Mouse (Mus musculus) neural tube, embryonic 11.5 days (tissue): ENCODE measurements around the gene Ubl5. TPM values are rescaled to one million over a fixed set of nuclear protein-coding genes. Genes with fewer than 3 reads are reported as not detected.
"Not testable (repeated sequence)": the region's sequence is repeated elsewhere in the genome, so short reads cannot be mapped to it uniquely, and the experiment has no call there.

Source experiments
- ATAC-seq: fragments of 200-750 bp; cut with Nextera tagmentation; 2 replicates; pipeline ENCODE4 v1.8.0; 2017; ENCODE audit warnings: moderate number of reproducible peaks, mild to moderate bottlenecking, moderate TSS enrichment, moderate library complexity; ENCODE audit not compliant: insufficient read depth, low FRiP score, low TSS enrichment
- DNase-seq: peaks from one replicate; pipeline ENCODE4 v3.0.0-alpha.2; 2015; ENCODE audit warnings: low spot score
- H3K27ac ChIP-seq: fragments of 300-500 bp; sonication (generic); 2 replicates; pipeline ENCODE4 v1.5.1; 2014; ENCODE audit warnings: low read depth, mild to moderate bottlenecking, low read length
- H3K27me3 ChIP-seq: fragments of 300-500 bp; sonication (generic); 2 replicates; pipeline ENCODE4 v1.6.1; 2014; ENCODE audit warnings: mild to moderate bottlenecking, low read length, mixed read lengths; ENCODE audit not compliant: control insufficient read depth, insufficient read depth
- H3K36me3 ChIP-seq: fragments of 300-500 bp; sonication (generic); 2 replicates; pipeline ENCODE4 v1.6.1; 2014; ENCODE audit warnings: mild to moderate bottlenecking, low read length, moderate library complexity, mixed read lengths; ENCODE audit not compliant: control insufficient read depth, insufficient read depth
- H3K4me1 ChIP-seq: fragments of 300-500 bp; sonication (generic); 2 replicates; pipeline ENCODE4 v1.6.1; 2014; ENCODE audit warnings: low read length, mixed read lengths; ENCODE audit not compliant: control insufficient read depth, insufficient read depth
- H3K4me2 ChIP-seq: fragments of 300-500 bp; sonication (generic); 2 replicates; pipeline ENCODE4 v1.6.1; 2014; ENCODE audit warnings: low read depth, mild to moderate bottlenecking, moderate library complexity
- H3K4me3 ChIP-seq: fragments of 300-500 bp; sonication (generic); 2 replicates; pipeline ENCODE4 v1.5.1; 2014; ENCODE audit warnings: low read depth, low read length
- H3K9ac ChIP-seq: fragments of 300-500 bp; sonication (generic); 2 replicates; pipeline ENCODE4 v1.6.1; 2014; ENCODE audit warnings: mild to moderate bottlenecking, low read length
- H3K9me3 ChIP-seq: fragments of 300-500 bp; sonication (generic); 2 replicates; pipeline ENCODE4 v1.6.1; 2016; ENCODE audit warnings: low read length; ENCODE audit not compliant: control insufficient read depth
- WGBS: fragments of 180-500 bp; shearing (Covaris S2); extraction: QIAGEN DNeasy Blood & Tissue Kit; methylation state at CpG from one replicate; pipeline ENCODE4 v1.1.7; 2014; 5-methylcytosine and 5-hydroxymethylcytosine counted together
- polyA plus RNA-seq: library from polyadenylated mRNA; unstranded; fragments of >200 nt; fragmentation: Nextera tagmentation; extraction: Ambion mirVana; gene quantifications from 2 replicates; pipeline ENCODE4 v1.2.1, GENCODE M21; 2014

The Ubl5 gene
- polyA plus RNA-seq, 1 experiment from 2014 or later: 391 TPM

GRCm38 (mm10) chr9:20682389-20682722 is 39.7 kb downstream of the Ubl5 start:
- no peak for ATAC-seq
- H3K9me3 ChIP-seq: no peaks in the 10 kb centered on the region
- no peak overlapping the region for H3K27ac ChIP-seq
- 77% methylated on average over 2 of the region's 2 CpGs for WGBS
- H3K9ac ChIP-seq: no peak overlapping the region
- DNase-seq: no peak
- H3K4me2 ChIP-seq: no peak overlapping the region
- H3K27me3 ChIP-seq: no peaks in the 10 kb centered on the region
- no peaks in the 10 kb centered on the region for H3K36me3 ChIP-seq
- no peaks in the 10 kb centered on the region for H3K4me1 ChIP-seq
- no peak overlapping the region for H3K4me3 ChIP-seq

DNA sequence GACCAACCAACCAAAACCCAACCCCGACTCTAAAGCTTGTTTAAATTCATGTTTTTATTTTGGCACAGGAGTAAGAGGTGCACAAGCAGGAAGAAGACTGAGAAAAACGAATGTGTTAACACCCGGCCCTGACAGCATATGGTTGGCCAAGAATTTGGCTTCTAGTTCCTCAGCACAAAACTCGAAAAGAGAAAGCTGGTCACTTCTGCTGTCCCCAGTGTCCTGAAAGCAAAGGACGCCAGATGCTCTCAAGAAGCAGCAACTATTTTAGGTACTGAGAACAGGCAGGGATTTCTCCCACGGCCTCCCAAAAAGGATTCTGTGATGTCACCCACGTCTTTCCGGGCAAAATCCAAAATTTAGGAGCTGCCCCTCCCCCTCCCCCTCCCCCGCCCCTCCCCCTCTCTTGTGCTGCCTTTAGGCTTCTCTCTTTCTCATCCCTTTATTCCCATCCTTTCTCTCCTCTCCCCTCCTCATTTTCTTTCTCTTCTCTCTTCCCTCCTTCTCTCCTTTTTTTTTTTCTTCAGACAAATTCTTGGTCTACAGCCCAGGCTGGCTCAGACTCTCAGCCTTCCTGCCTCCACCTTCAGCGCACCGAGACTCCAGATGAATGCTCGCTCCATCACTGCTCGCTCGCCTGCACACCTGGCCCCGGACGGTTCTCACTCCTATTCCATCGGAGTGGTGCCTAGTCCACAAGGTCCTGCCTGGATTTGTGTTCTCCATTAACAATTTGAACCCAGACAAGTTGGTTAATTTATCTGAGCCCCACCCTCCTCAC is 42.6 kb downstream of the Ubl5 start:
- H3K27ac ChIP-seq: no peak overlapping the region
- no peak for ATAC-seq

DNA sequence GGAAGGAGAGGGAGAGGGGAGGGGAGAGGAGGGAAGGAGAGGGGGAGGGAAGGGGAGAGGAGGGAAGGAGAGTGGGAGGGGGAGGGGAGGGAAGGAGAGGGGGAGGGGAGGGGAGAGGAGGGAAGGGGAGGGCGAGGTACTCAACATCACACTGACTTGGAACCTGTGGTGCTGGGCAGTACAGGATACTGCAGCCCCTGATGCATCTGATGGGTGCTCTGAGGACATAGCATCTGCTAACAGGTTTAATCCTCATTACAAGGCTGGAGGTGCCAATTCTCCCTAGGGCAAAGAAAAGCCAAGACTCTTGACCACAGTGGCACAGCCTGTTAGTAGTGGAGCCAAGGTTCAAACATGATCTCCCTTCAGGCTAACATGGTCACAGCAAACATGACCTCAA is 46.7 kb downstream of the Ubl5 start:
- Histone ChIP-seq H3K4me3 (no peak overlapping the region), H3K36me3 (no peaks in the 10 kb centered on the region), H3K9ac (no peak overlapping the region), H3K27me3 (no peaks in the 10 kb centered on the region), H3K4me2 (no peak overlapping the region), H3K4me1 (peaks cover 19% of the 10 kb centered on the region), H3K9me3 (no peaks in the 10 kb centered on the region), H3K27ac (peak overlapping the region; percentile 78)
- no peak for DNase-seq
- 54% methylated on average over 1 of the region's 1 CpGs for WGBS
- no peak for ATAC-seq

More for the DNA sequence above, 42.6 kb downstream of the Ubl5 start:
- Histone ChIP-seq H3K4me3 (no peak overlapping the region), H3K9me3 (no peaks in the 10 kb centered on the region), H3K27me3 (no peaks in the 10 kb centered on the region), H3K4me1 (peaks cover 9% of the 10 kb centered on the region), H3K9ac (no peak overlapping the region), H3K4me2 (no peak overlapping the region), H3K36me3 (no peaks in the 10 kb centered on the region)
- 59% methylated on average over 17 of the region's 17 CpGs for WGBS
- no peak for DNase-seq

DNA sequence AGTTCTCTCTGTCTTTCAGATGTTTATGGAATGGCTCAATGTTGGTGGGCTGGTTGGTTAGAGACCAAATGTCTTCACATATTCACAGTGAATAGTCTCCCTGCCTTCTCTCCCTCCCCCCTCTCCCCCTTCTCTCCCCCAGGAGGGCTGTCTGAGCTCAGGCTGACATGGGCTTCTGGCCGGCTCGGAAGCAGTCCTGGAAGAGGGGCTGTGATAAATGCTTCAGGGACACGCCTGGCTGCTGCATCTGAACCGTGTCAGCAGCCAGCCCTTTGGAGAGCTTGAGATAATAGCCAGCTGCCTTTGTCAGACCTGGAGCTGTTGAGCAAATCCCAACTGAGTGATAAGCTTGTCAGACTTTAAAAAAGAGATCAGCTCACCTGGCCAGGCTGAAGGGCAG is 47.2 kb downstream of the Ubl5 start:
- peaks cover 24% of the 10 kb centered on the region for H3K4me1 ChIP-seq
- no peaks in the 10 kb centered on the region for H3K9me3 ChIP-seq
- DNase-seq: peak; percentile 66
- H3K27me3 ChIP-seq: no peaks in the 10 kb centered on the region
- peak; percentile 48 for ATAC-seq
- no peak overlapping the region for H3K4me2 ChIP-seq
- 2% methylated on average over 4 of the region's 4 CpGs for WGBS
- no peak overlapping the region for H3K4me3 ChIP-seq
- H3K36me3 ChIP-seq: no peaks in the 10 kb centered on the region
- no peak overlapping the region for H3K9ac ChIP-seq
- H3K27ac ChIP-seq: peak overlapping the region; percentile 78

DNA sequence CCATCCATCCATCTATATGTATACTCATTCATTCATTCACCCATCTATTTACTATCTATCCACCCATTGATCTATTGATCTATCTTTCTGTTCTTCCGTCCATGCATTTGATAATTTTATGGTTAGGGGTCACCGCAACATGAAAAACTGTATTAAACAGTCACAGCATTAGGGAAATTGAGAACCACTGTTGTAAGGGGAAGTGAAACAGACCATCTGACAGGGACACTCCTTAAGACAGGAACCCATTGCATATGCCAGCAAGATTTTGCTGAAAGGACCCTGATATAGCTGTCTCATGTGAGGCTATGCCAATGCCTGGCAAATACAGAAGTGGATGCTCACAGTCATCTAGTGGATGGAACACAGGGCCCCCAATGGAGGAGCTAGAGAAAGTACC is 47.8 kb downstream of the Ubl5 start:
- H3K9me3 ChIP-seq, H3K9ac ChIP-seq, H3K27me3 ChIP-seq, ATAC-seq, H3K27ac ChIP-seq, DNase-seq, H3K4me2 ChIP-seq, H3K36me3 ChIP-seq, H3K4me3 ChIP-seq: not testable (repeated sequence)
- H3K4me1 ChIP-seq: peaks cover 30% of the 10 kb centered on the region
- 84% methylated on average over 2 of the region's 2 CpGs for WGBS

DNA sequence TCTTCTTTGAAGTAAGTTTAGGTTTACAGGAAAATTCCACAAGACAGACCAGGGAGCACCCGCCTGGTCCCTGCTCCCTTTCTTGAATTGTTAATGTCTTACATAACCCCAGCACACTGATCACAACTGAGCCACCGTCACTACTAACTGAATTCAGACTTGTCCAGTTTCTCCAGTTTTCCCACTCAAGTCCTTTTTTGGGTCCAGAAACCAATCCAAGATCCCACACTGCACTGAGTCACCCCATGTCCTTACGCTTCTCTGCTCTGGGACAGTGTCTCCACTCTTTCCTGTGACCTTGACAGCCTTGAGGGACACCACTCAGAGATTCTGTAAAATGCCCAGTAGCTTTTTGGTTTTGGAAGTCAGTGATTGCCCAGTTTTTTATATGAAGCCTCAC is 50.2 kb downstream of the Ubl5 start:
- ATAC-seq: no peak
- 89% methylated on average over 3 of the region's 3 CpGs for WGBS
- no peak overlapping the region for H3K4me2 ChIP-seq

GRCm38 (mm10) chr9:20694721-20695235 is 52.1 kb downstream of the Ubl5 start:
- Histone ChIP-seq H3K4me1 (peaks cover 44% of the 10 kb centered on the region), H3K36me3 (no peaks in the 10 kb centered on the region), H3K4me3 (no peak overlapping the region), H3K27me3 (no peaks in the 10 kb centered on the region), H3K9me3 (no peaks in the 10 kb centered on the region), H3K9ac (peak overlapping the region; percentile 44), H3K27ac (peak overlapping the region; percentile 64; the same call in 1 of the 2 replicates), H3K4me2 (peak overlapping the region; percentile 44)
- peak; percentile 57 for DNase-seq
- WGBS: 3% methylated on average over 25 of the region's 25 CpGs
- no peak for ATAC-seq

More for the DNA sequence above, 50.2 kb downstream of the Ubl5 start:
- Histone ChIP-seq H3K27me3 (no peaks in the 10 kb centered on the region), H3K27ac (no peak overlapping the region), H3K36me3 (no peaks in the 10 kb centered on the region), H3K4me1 (peaks cover 45% of the 10 kb centered on the region), H3K9ac (no peak overlapping the region), H3K4me3 (no peak overlapping the region), H3K9me3 (no peaks in the 10 kb centered on the region)
- DNase-seq: no peak

- H3K36me3 ChIP-seq: no peaks in the 10 kb centered on the region
- peak overlapping the region; percentile 82; the same call in 1 of the 2 replicates for H3K27ac ChIP-seq
- H3K9me3 ChIP-seq: no peaks in the 10 kb centered on the region
- DNase-seq (no peak), ATAC-seq (no peak)
- H3K4me1 ChIP-seq: peaks cover 37% of the 10 kb centered on the region
- H3K4me2 ChIP-seq: no peak overlapping the region
- H3K27me3 ChIP-seq: no peaks in the 10 kb centered on the region
- H3K9ac ChIP-seq: no peak overlapping the region
- WGBS: 62% methylated on average over 5 of the region's 5 CpGs
- H3K4me3 ChIP-seq: no peak overlapping the region
Measured at GRCm38 (mm10) chr9:20696107-20696712, 53.5 kb downstream of the Ubl5 start.
